Mouse (Mus musculus): ENCODE measurements around the gene Zranb3.
"Not testable (repeated sequence)": the region's sequence is repeated elsewhere in the genome, so short reads cannot be mapped to it uniquely, and the experiment has no call there.

The Zranb3 gene

DNA sequence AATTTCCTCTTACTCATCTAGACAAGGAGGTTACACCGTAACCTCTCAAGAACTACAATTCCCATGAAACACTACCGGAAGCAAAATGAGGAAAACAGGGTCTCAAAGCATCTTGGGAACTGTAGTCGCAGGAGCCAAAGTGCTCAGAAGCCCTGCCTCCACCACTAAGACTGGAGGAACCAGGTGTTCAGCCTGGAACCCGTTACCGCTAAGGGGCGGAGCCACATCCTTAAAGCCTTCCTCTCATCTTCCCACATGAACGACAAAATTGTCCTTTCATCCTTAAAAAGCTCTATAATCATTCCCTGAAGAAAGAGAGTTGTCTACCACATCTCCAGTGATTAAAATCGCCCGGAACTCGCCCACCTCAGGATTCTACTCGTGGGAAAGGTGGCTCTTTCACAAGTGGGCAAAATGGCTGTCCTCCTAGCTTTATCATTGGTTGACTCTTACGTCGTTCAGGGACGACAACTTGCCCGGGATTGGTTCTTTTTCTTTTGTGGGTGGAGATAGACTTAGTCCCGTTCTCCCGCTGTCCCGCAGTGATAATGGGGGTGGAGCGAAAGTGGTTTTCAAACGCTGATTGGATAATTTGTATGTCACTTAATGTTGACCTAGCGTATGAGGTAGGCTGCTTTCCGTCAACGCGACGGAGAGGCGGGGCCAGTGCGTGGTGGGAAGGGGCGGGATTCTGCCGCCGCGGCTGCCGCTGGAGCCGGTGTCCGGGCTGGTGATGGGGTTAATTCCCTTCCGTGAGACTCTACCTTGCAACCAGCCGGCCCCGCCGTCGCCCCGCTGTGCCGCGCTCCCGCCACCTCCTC is at the start of gene Zranb3, which contains the start of gene R3hdm1:
Gene Zranb3, minus strand, starts transcription at position 407 of the 821 bp plus-strand sequence.
Gene R3hdm1, plus strand, starts transcription at position 661 of the 821 bp plus-strand sequence.
- peak; percentile 93 to 98 for DNase-seq

DNA sequence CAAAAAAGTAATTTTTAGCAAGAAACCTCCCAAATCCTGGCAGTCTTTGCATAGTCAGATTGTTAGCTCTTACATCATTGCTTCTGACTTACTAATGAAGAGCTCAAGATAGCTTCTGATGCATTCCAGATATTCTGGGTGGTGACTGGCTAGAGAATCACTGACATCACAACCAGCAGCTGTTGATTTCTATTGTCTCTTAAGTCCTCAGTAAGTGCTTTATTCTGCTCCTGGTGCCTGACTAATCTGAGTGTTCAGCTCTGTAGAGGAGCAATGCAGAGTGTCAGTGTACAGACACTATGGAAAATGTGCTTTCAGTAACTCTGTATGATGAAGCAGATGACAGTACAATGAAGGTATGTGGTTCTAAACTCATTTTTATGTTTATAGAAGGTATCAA is 38.9 kb upstream of the Zranb3 start:
- DNase-seq, result no peak

DNA sequence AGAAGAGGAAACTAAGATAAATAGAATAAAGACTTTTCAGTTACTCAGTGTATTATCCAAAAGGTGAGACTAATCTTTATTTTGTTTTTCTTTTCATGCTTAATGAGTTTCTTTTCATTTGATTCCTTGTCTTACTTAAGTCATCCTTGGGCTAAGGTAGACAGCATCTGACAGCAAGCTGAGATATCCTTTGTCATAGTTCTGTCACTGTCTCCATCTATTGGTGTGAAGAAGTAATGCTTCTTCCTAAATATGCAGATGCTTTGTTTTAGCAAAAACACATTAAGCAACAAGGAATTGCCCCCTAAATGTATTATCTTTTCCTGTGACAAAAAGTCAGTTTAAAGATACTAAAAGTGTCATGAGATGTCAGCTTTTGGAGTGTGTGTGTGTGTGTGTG is 38.2 kb upstream of the Zranb3 start:
- DNase-seq, result no peak

DNA sequence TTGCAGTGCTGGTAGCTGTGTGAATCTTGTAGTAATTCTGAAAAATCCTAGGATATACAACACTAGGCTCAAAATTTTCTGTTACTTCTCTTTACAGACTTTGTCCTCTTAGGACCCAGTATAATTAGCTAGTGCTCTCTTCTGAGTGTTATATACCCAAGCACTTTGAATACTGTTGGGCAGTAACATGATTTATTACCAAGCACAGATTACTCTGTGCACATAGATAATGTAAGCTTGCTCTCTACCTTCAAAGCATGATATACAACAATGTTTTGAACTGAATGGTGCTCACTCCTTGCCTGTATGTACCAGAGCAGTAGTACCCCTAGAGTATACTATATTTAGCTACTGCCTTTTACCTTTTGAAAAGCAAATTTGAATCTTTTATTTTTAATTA is 33.4 kb upstream of the Zranb3 start:
- DNase-seq, result not testable (repeated sequence)

DNA sequence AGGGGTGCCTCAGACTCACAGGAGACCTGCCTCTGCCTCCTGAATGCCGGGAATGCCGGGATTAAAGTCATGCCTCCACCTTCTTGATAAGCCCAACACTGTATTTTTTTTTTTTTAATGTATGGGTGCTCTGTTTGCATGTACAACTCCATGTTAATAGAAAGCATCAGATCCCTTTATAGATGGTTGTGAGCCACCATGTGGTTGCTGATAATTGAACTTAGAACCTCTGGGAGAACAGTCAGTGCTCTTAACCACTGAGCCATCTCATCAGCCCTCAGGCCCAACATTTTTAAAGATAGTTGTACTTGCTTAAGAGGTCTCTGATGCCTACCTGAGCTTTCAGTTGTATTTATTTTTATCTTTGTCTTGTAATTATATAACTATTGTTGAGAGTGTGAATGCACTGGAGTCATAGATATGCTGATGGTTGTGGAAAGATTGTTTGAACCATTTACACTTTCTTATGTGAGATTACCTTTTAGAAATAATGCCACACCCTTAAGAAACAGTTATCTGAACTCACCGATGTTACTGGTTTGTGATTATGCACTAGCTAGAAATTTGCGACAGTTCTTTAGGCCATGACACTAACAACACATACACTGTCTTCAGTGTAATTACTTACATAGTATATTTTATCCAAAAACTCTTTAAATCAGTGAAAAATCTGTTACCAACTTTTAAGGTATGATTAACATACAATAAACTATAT is 18.2 kb upstream of the Zranb3 start:
- no peak for DNase-seq

DNA sequence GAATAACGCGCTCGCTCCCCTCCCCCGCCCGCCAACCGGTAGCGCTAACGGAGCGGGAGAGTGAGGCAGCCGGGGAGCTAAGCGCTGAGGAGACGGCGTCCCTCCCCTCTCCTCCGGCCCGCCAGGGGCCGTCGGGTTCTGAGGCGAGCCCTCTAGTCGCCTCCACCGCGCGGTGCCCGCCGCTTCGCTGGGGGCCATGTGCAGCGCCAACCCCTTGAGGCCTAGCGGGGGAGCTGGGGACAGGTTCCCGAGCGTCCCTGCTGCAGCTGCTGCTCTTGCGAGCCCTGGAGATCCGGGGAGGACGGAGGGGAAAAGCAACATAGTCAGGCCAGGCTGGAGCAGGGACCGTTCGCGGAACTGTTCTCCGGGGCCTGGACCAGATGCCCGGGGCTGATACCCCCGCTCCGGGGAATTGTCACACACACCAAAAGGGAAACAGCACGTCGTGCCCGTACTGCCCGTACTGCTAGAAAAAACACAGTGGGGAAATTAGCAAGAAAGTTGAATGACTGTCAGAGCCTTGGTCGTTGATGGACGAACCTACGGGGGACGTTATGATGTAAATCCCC is 757 bp upstream of the Zranb3 start:
- DNase-seq, result no peak

DNA sequence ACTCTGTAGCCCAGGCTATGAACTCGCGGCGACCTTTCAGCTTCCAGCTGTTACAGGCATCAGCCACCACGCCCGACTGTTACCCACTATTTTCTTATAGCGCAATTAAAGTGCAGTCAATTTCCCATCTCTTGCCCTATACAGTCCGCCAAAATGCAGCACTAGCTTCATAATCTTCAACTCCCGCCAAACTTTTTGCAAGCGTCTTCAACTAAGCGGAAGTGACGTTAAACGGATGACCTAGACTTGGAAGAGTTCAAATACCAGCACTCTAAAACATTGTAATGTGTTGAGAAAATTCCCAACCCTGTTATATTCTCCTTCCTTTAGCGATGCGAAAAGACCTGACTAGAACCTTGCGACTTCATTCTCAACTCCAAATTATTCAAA is 601 bp downstream of the Zranb3 start:
- DNase-seq, result peak; percentile 17 to 55

DNA sequence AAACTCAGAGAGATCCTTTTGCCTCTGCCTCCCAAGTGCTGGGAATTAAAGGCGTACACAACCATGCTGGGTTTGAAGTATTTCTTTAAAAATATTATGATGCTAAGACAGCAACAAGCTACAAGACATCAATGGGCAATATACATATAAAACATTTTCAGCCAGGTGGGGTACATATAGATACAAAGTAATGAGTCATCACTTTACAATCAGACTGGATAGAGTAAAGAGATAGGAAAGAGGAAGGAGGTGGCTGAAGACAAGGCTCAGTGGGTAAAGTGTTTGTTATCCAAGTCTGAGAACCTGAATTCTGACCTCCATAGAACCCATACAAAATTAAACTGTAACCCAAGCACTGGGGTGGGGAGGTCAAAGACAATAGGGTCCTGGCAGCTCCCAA is 4.5 kb downstream of the Zranb3 start:
- DNase-seq, result no peak

DNA sequence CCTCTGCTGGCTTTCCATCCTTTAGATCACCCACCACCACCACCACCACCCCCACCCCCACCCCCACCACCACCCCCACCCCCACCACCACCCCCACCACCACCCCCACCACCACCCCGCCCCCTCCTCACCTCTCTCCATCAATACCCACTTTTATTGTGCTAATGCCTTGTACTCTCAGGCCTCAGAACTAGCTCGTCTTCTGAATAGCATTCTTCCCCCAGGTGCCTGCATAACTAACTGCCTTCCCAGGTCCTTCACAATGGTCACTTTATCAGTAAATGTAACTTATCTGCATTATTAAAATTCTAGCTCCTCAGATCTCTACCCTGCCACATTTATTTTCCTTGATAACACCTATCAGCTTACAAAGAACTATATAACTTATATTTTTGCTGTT is 8.2 kb downstream of the Zranb3 start:
- DNase-seq, result no peak

DNA sequence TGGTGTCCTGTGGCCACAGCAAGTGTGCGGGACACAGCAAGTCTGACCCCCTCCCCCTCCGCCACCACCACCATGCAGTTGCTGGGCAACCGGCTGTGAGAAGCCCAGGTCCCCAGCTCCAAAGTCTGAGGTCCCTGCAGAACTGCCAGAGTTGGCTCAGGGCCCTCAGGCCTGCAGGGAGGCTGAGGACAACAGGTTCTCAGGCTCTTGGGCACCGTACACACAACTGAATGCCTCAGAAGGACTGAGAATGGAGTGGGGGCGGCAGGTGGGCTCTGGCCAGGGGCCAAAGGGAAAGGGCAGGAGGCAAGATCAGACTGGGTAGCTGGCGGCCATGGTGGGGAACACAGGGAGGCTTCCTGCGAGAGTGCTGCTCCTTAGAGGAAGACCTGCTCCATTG is 20.0 kb downstream of the Zranb3 start:
- DNase-seq, result no peak

DNA sequence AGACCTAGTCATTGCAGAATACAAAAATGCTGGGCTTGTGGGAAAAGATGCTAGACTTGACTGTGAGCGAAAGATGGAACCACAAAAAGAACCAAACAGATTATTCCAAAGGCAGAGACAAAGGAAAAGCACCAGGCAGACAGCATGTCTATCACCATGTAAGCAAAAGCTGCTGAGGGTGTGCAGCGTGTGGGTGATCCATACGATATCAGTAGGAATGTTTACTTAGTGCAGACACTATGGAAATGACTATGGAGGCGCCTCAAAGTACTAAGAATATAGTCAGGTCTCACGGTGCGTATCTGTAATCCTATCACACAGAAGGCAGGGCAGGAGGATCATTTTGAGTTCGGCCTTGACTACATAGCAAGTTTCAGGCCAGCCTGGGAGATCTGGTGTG is 21.0 kb downstream of the Zranb3 start:
- no peak for DNase-seq

DNA sequence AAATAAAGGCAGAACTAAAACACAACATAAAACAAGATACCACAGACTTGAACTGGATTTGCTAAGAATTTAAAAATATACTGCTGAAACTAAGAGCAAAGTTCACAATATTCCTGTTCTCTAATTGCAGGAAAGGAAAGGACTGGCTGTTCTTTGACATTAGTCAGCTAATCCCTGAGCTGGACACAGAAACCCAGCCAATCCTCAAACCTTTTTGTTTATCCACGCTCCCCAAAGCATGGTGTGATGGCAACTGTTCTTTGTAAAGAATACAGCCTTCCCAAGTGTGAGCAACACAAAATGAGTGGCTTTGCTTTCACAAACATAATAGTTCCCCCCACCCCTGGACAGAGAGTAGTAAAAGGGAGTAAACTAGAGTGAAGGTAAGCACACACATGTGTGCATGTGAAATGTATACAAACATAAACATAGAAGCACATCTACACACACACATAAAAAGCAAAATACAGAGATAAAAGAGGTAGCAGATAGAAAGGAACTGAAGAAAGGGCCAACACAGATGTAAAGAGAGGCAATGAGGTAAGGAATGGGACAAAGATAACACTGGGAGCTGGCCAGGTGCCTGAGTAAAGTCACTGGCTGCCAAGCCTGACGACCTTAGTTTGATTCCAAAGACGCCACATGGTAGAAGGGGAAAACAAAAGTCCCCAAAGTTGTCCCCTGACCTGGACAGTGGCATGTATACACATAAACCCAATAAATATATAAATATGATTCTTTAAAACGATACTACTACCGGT is 21.7 kb downstream of the Zranb3 start:
- DNase-seq, result no peak

DNA sequence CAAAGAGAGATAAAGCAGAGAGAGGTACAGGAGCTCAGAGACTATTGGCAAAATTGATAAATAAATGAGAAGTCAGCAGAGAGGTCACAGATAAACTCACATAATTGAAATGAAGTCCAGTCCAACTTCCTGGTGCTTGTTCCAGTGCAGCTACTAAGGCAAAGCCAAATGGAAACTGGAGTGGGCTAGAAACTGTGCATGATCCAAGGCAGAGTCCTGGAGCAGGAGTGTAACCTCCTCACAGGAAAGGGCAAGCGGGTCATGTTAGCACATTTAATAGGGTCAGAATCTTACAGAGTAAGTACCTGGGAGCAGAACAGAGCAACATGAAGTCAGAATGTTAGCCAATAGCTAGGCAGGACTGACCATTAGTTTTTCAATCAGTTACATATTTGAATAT is 24.2 kb downstream of the Zranb3 start:
- no peak for DNase-seq

DNA sequence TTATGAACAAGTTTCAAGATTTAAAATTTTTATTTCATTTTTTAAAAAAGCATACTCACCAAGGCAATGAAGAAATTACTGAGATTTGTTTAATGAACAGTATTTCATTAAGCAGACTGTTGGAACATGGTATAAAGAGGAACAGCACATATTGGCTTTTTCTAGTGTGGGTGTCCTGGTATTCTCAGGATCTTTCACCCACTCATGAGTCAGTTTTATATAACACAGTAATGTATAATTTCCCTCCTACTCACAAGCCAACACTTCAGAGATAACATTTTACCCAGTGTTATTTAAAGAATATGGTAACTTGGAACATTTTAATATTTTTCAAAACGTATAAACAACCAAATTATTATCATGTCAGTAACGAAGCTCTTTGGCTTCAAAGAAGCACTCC is 25.1 kb downstream of the Zranb3 start:
- DNase-seq, result no peak

DNA sequence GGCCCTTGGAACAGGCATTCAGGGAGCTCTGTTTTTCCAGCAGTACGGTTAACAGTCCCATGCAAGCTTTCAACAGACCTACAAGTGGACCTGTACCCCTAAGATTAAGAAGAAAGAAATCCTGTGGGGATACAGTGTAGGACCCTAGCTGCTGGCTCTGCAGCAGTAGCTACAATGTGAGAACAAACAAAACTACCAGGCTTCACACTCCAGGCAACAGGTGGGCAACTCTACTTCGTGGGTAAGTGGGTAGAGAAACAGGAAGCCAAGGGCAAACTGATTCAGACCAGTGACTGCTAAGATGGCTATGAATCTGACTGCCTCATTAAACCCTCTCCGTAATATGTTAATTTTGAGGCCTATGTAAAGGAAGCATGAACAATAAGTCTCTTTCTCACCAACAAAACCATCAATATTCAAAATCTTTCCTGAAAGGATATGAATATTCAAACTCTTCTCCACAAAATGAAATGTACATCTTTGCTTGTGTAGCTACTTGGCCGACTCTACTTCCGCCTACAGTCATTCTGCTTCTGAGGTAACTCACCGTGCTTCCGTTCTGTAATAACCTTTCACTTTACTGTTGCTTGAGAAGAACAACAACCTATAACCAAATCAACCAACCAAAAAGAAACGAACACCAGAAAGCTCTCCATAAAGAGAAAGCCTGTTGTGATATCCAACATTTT is 25.9 kb downstream of the Zranb3 start:
- no peak for DNase-seq

DNA sequence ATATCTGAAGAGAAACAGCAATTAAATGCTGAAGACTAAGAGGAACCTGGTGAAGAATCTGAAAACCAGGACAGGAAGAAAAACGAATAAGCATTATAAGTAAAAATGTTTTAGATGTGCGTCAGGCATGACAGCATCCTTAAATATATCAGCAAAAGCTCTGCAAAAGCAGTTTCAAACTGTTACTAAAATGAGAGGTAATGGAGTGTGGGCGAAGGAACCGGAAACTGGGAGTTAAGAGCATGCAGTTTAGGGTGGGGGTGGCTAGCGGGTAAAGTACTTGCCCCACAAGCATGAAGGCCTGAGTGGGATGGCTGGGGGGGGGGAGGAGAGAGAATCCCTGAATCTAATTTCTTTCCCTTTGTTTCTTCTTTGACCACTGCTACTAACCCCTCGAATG is 29.8 kb downstream of the Zranb3 start:
- no peak for DNase-seq

DNA sequence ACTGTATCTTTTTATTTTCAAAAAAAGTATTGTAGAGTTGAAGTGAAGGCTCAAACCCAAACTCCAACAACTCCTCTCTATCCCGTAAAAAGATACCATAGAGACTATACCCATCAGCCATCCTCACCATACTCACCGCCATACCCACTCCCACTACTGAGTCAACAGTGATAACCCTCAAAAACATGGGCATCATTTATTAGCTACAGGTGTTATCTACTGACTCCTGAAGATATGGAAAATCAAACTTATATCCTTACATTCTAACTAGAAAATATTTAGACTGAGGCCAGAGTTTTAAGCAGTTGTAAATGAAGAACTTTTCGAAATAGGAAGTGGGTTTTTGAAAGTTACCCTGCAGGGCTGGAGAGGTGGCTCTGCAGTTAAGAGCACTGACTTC is 32.8 kb downstream of the Zranb3 start:
- DNase-seq, result no peak

DNA sequence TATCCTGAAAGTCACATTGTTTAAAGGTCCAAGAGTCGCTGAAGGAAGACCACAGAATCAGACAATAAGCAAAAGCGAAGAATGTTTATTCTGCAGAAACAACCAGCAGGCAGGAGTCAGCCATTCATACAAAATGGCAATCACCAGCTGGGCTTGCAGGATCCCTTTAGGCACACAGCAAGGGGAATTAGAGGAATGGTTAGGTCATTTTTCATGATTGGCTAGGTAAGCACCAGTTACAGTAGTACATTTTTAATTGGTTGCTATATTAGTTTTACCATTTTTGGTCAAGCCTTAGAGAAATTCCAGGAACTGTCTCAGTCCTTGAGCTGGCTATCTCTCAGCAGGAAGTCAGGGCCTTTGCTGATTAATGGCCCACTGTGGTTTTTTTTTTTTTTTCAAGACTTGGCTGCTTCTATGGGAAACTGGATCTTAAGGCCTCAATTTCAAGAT is 33.9 kb downstream of the Zranb3 start:
- DNase-seq, result no peak

DNA sequence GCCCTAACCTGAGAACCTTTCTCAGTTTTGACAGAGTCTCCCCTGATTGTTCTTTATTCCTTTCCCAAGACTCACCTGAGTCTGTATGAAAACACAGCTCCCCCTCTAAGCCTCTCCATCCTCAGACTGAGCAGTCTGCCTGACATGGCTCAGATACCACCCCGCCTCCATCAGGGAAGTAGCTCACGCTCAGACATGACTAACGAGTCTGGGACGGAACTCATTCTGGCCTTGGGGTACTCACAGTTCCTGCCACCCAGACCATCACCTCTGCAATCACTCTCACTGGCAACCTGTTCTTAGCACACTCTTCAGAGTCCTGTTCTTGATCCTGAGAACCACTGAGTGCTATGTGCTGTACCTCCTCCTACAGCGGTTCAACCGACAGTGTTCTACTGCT is 38.1 kb downstream of the Zranb3 start:
- no peak for DNase-seq

DNA sequence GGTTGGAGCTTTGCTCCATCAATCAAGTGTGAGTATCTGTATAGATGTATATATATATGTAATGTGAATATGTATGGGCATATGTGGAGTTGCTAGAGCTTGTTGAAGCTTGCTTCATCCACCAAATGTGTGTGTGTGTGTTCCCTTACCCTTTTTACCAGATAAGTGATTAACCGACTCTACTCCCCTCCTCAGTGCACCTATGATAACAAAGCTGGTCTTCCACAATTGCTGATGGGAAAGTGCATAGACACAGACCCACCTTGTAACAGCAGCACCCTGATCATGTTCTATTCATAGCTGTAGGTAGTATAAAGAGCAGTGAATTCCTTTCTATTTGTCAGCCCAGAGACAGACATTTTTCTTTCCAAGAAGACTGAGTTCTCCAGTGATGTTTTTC is 40.7 kb downstream of the Zranb3 start:
- no peak for DNase-seq

DNA sequence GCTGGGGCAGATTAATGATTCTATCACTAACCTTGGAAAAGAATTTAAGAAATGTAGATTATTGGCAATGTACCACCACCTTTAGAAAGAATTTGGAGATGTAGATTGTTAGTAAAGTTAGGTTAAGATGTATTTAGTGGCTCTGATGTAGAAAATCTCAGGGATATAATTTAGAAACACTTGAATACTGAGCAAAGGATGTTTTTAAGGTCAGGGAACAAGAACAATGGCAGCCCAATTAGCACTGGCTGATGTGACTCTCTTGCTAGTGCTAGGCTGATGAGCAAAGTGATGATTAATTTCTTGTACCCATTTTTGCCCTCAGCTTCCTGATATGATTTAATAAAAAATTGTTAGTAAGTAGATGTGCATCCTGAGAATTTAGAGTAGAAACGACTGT is 41.4 kb downstream of the Zranb3 start:
- DNase-seq, result no peak

DNA sequence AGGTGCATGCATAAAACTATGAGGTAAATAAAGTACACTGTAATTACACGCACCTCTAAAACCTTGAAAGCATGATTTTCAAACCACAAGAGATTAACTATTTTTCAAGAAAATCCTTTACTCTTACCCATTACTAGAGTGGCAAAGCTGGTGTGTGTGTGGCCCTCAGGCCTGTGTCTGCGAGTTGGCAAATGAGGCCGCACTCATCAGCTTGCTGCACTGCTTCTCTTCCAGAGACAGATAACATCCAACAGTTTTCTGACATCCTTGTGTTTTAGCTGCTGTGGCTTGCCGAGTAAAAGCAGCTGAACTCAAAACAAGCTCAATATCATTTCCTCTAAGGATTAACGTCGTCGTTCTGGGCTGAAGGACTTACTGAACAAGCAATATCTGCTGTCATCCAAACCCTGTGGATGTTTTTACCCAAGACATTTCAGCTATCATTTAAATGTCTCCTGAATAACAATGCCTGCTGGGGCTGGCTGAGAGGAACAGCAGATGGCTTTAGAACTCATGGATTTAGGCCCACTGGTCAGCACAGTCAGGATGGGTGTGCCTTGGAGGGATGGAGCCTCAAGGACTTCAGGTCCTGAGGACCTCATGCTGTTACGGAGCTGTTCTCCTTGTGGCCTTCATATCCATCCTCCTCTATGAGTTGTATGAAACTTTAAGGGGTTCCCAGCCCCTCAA is 42.0 kb downstream of the Zranb3 start:
- DNase-seq, result no peak
